Mouse (Mus musculus): ENCODE results near the gene Plcb1.

- TF ChIP-seq CTCF (IDR thresholded peaks at IDR 0.05) (no peak), POLR2A (IDR thresholded peaks at IDR 0.05; ENCODE audit: insufficient read depth, low read depth, low read length) (no peak), EP300 (IDR thresholded peaks at IDR 0.05; ENCODE audit: insufficient read depth, low read depth, low read length) (no peak)
Measured at GRCm38 (mm10) chr2:135362948-135363347, 577.1 kb downstream of the Plcb1 start.
